ENCODE assay signal across 9 mouse cellular contexts in genomic region chr1:177639931-177640846, GRCm38 (mm10).
DNase-seq lines count a peak whose midpoint lies in the region; ATAC-seq and TF ChIP-seq lines count a peak whose summit lies in the region.
"Had no signal": no experiment of that assay in that cellular context is flagged by ENCODE, and none has a peak within 500 bp of the region (broad histone marks: within the 10 kb centered on the region; RNA-seq: fewer than 3 reads in every experiment).

No protein-coding gene starts in this region.

- H3K27ac ChIP-seq in left cerebral cortex, adult 2 months, result no peak overlapping the region
- H3K27ac ChIP-seq in forebrain, embryonic 16.5 days (ENCODE audit: low read length), result no peak overlapping the region; the same call in 1 of the 2 replicates
- peak overlapping the region; percentile 61 for H3K27ac ChIP-seq in midbrain, embryonic 12.5 days (replicated peaks)
- H3K27ac ChIP-seq in stomach, postnatal 0 days (replicated peaks), result peak overlapping the region; percentile 70

- peak overlapping the region; percentile 22; the same call in 1 of the 2 replicates for H3K4me3 ChIP-seq in left cerebral cortex, adult 2 months
- H3K4me3 ChIP-seq in forebrain, embryonic 16.5 days (replicated peaks; ENCODE audit: low read length), result peak overlapping the region; percentile 32
- peak overlapping the region; percentile 18 for H3K4me3 ChIP-seq in midbrain, embryonic 12.5 days
- H3K4me3 ChIP-seq in stomach, postnatal 0 days (ENCODE audit: low read depth, low read length), result no peak overlapping the region

- peak overlapping the region; percentile 35 for H3K9ac ChIP-seq in forebrain, embryonic 16.5 days (replicated peaks; ENCODE audit: low read depth, low read length)
- peak overlapping the region; percentile 11; the same call in 1 of the 2 replicates for H3K9ac ChIP-seq in midbrain, embryonic 12.5 days (replicated peaks)
- no peak overlapping the region for H3K9ac ChIP-seq in stomach, postnatal 0 days (ENCODE audit: low read length)

- H3K36me3 ChIP-seq in forebrain, embryonic 16.5 days (ENCODE audit: control insufficient read depth, insufficient read depth), result no peaks in the 10 kb centered on the region
- H3K36me3 ChIP-seq in midbrain, embryonic 12.5 days, result no peaks in the 10 kb centered on the region
- H3K36me3 ChIP-seq in stomach, postnatal 0 days (ENCODE audit: control insufficient read depth, insufficient read depth, low read length), result no peaks in the 10 kb centered on the region

- DNase-seq in left cerebral cortex, adult 2 months (ENCODE audit: extremely low spot score in 1 of 2, low spot score in 2 of 2), result peak; percentile 26 to 31
- no peak for DNase-seq in left cerebral cortex, postnatal 4 days
- peak; percentile 25 for DNase-seq in stomach, postnatal 0 days (ENCODE audit: low spot score)
- no peak for DNase-seq in ovary, adult 18-20 months (ENCODE audit: low spot score)
- no peak for DNase-seq in lung, postnatal 14 days
- DNase-seq in urinary bladder, postnatal 10 days (ENCODE audit: low spot score), result no peak

- no peak for TF ChIP-seq CTCF in left cerebral cortex, adult 2 months (IDR thresholded peaks at IDR 0.05)
- no peak for TF ChIP-seq CTCF in stomach, postnatal 0 days (IDR thresholded peaks at IDR 0.05; ENCODE audit: low read depth)

- WGBS in forebrain, embryonic 16.5 days, result 22% methylated on average over 20 of the region's 20 CpGs
- 22% methylated on average over 20 of the region's 20 CpGs for WGBS in midbrain, embryonic 12.5 days
- 32% methylated on average over 20 of the region's 20 CpGs for WGBS in stomach, postnatal 0 days

- no peaks in the 10 kb centered on the region for H3K27me3 ChIP-seq in forebrain, embryonic 16.5 days (replicated peaks; ENCODE audit: control insufficient read depth, insufficient read depth, low read length)
- H3K27me3 ChIP-seq in midbrain, embryonic 12.5 days, result 0 out of 2 replicates have a peak, but pooled peaks cover 3% of the 10 kb centered on the region
- no peaks in the 10 kb centered on the region for H3K27me3 ChIP-seq in stomach, postnatal 0 days (ENCODE audit: control insufficient read depth, insufficient read depth, low read length)
- H3K27me3 ChIP-seq: Patski had no signal

- peak overlapping the region; percentile 60 for H3K4me2 ChIP-seq in forebrain, embryonic 16.5 days (ENCODE audit: low read length)
- peak overlapping the region; percentile 48 for H3K4me2 ChIP-seq in midbrain, embryonic 12.5 days (replicated peaks)
- peak overlapping the region; percentile 25; the same call in 1 of the 2 replicates for H3K4me2 ChIP-seq in stomach, postnatal 0 days (replicated peaks; ENCODE audit: low read depth)

- ATAC-seq in forebrain, embryonic 16.5 days, result peak; percentile 89
- peak; percentile 80 for ATAC-seq in midbrain, embryonic 12.5 days (ENCODE audit: low FRiP score, low read depth)
- peak; percentile 38; the same call in 1 of the 2 replicates for ATAC-seq in stomach, postnatal 0 days (ENCODE audit: low FRiP score, low TSS enrichment)
- ATAC-seq: Patski had no signal

- no peak for TF ChIP-seq EP300 in stomach, postnatal 0 days (optimal IDR thresholded peaks at IDR 0.05)

- intact Hi-C loops in left cerebral cortex, adult 2 months (cut with DNase I), result no loop called here
- intact Hi-C loops in left cerebral cortex, postnatal 4 days (cut with DNase I), result no loop called here

- peaks cover 13% of the 10 kb centered on the region for H3K4me1 ChIP-seq in forebrain, embryonic 16.5 days (replicated peaks; ENCODE audit: control insufficient read depth, insufficient read depth, low read length)
- H3K4me1 ChIP-seq in midbrain, embryonic 12.5 days, result peaks cover 31% of the 10 kb centered on the region
- no peaks in the 10 kb centered on the region; the same call in 1 of the 2 replicates for H3K4me1 ChIP-seq in stomach, postnatal 0 days (replicated peaks; ENCODE audit: control insufficient read depth, insufficient read depth)

- no peaks in the 10 kb centered on the region for H3K9me3 ChIP-seq in forebrain, embryonic 16.5 days (ENCODE audit: control insufficient read depth, low read length)
- H3K9me3 ChIP-seq in midbrain, embryonic 12.5 days, result no peaks in the 10 kb centered on the region
- no peaks in the 10 kb centered on the region for H3K9me3 ChIP-seq in stomach, postnatal 0 days (ENCODE audit: control insufficient read depth, low read length)

Comparison
In these comparisons a context has a peak if more than half of its experiments do, and no peak if none do; other contexts are left out.
1. DNase-seq: peak in left cerebral cortex, adult 2 months (2 of 2) and stomach, postnatal 0 days (single experiment); none in left cerebral cortex, postnatal 4 days (single experiment), ovary, adult 18-20 months (single experiment), lung, postnatal 14 days (single experiment) and urinary bladder, postnatal 10 days (single experiment).
2. H3K27ac ChIP-seq: peak in midbrain, embryonic 12.5 days (single experiment) and stomach, postnatal 0 days (single experiment); none in left cerebral cortex, adult 2 months (single experiment) and forebrain, embryonic 16.5 days (single experiment).
3. ATAC-seq: peak in every context shown above with its lines; median percentile 89 in forebrain, embryonic 16.5 days; 80 in midbrain, embryonic 12.5 days; 38 in stomach, postnatal 0 days.
4. Peak in every context shown above with its lines, with median percentiles within 50 percentile points of each other: H3K4me2 ChIP-seq.